Mouse (Mus musculus) hindbrain, embryonic 11.5 days (tissue): ENCODE results near the gene Grm5. TPM values are rescaled to one million over a fixed set of nuclear protein-coding genes. Genes with fewer than 3 reads are reported as not detected.

Source experiments
- ATAC-seq: fragments of 200-750 bp; cut with Nextera tagmentation; 2 replicates; pipeline ENCODE4 v1.8.0; 2017; ENCODE audit warnings: mild to moderate bottlenecking, moderate TSS enrichment, moderate library complexity; ENCODE audit not compliant: low FRiP score
- DNase-seq: peaks from one replicate; pipeline ENCODE4 v3.0.0-alpha.2; 2015; ENCODE audit warnings: low spot score
- H3K27ac ChIP-seq: fragments of 300-500 bp; sonication (generic); 2 replicates; pipeline ENCODE4 v1.5.1; 2014; ENCODE audit warnings: mild to moderate bottlenecking, low read depth, low read length
- H3K27me3 ChIP-seq: fragments of 300-500 bp; sonication (generic); 2 replicates; pipeline ENCODE4 v1.6.1; 2014; ENCODE audit warnings: mild to moderate bottlenecking, low read length, moderate library complexity, mixed read lengths; ENCODE audit not compliant: control insufficient read depth, insufficient read depth
- H3K36me3 ChIP-seq: fragments of 300-500 bp; sonication (generic); 2 replicates; pipeline ENCODE4 v1.6.1; 2014; ENCODE audit warnings: mild to moderate bottlenecking, low read length, moderate library complexity, mixed read lengths; ENCODE audit not compliant: control insufficient read depth, insufficient read depth
- H3K4me1 ChIP-seq: fragments of 300-500 bp; sonication (generic); replicated peaks from 2 replicates; pipeline ENCODE4 v1.6.1; 2014; ENCODE audit warnings: low read length, mixed read lengths; ENCODE audit not compliant: control insufficient read depth, insufficient read depth
- H3K4me2 ChIP-seq: fragments of 300-500 bp; sonication (generic); replicated peaks from 2 replicates; pipeline ENCODE4 v1.6.1; 2014; ENCODE audit warnings: mild to moderate bottlenecking, low read depth, low read length
- H3K4me3 ChIP-seq: fragments of 300-500 bp; sonication (generic); 2 replicates; pipeline ENCODE4 v1.5.1; 2014; ENCODE audit warnings: low read depth, low read length
- H3K9ac ChIP-seq: fragments of 300-500 bp; sonication (generic); 2 replicates; pipeline ENCODE4 v1.6.1; 2014; ENCODE audit warnings: low read depth, low read length
- H3K9me3 ChIP-seq: fragments of 300-500 bp; sonication (generic); 2 replicates; pipeline ENCODE4 v1.6.1; 2016; ENCODE audit warnings: low read length; ENCODE audit not compliant: control insufficient read depth
- WGBS: fragments of 180-500 bp; shearing (Covaris S2); extraction: QIAGEN DNeasy Blood & Tissue Kit; methylation state at CpG from one replicate; pipeline ENCODE4 v1.1.7; 2014; 5-methylcytosine and 5-hydroxymethylcytosine counted together
- polyA plus RNA-seq: library from polyadenylated mRNA; unstranded; fragments of >200 nt; fragmentation: Nextera tagmentation; extraction: Ambion mirVana; gene quantifications from 2 replicates; pipeline ENCODE4 v1.2.1, GENCODE M21; 2014

Grm5 gene
- polyA plus RNA-seq, 1 experiment from 2014 or later: 0.42 TPM

DNA sequence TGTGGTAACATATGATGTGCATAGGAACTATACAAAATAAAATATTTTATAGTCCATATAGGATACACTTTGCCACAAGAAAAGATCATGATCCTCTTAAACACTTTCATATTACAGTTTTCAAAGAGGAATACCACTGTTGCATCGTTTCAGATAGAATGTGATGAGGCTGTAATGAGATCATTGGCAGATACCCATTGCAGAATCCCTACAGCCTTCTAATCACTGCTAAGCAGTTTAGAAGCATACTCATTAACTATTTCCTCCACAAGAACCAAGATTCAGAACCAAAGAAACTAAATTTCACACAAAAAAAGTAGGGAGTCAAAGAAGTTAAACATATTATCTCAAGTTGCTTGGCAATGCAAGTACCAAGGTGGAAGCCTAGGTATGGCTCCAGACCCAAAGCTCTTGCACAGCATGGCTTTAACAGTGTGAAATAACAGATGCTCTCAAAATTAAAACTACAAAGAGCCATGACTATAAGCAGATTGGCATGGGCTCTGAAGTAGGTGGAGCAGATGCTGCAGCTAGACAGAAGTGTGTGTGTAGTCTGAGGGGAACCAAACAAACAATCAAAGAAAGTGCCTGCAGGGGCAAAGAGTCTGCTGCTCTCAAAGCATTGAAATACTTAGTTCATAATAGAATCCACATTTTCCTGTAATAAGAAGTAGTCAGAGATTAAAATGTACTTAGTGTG is 575.7 kb downstream of the Grm5 start:
- no peaks in the 10 kb centered on the region for H3K9me3 ChIP-seq
- H3K4me3 ChIP-seq: no peak overlapping the region
- WGBS: 79% methylated on average over 1 of the region's 1 CpGs
- H3K4me1 ChIP-seq: no peaks in the 10 kb centered on the region
- no peaks in the 10 kb centered on the region for H3K27me3 ChIP-seq
- no peak overlapping the region for H3K4me2 ChIP-seq
- H3K36me3 ChIP-seq: no peaks in the 10 kb centered on the region
- no peak overlapping the region for H3K27ac ChIP-seq
- DNase-seq (no peak), ATAC-seq (no peak)
- no peak overlapping the region for H3K9ac ChIP-seq

DNA sequence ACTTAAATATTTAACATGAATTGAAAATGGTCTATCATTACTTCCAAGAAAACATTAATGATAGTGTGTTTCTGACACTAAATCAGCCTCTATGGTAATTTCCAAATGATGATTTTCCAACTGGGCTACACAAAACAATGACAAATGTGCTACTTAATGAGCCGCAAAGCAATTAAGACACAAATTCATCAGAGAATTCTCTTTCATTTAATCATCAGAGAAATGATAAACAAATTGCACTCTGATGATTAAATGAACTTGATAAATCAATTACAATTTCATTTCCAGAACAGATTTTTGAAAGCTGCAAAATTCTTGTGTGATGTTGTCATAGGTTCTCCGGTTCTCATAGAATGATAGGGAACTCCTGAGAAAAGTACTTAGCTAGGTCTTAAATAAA is 577.6 kb downstream of the Grm5 start:
- Histone ChIP-seq H3K27ac (no peak overlapping the region), H3K9me3 (no peaks in the 10 kb centered on the region), H3K4me1 (no peaks in the 10 kb centered on the region), H3K9ac (no peak overlapping the region), H3K27me3 (no peaks in the 10 kb centered on the region), H3K4me2 (no peak overlapping the region), H3K4me3 (no peak overlapping the region), H3K36me3 (no peaks in the 10 kb centered on the region)
- WGBS: 90% methylated on average over 2 of the region's 2 CpGs
- DNase-seq: no peak
- no peak for ATAC-seq

Other genes with a start within 250 kb of the Grm5 start
- 0.26 and 0.84 TPM in 2 replicates for gene Tyr, start 90.7 kb upstream of the Grm5 start, polyA plus RNA-seq